Mouse (Mus musculus): ENCODE measurements at regions not wholly inside any gene's neighbourhood (a gene's known extent, or its start where the extent isn't known, plus 50 kb on each side); places are given as distances from the start of the nearest gene placed in this dataset.

DNA sequence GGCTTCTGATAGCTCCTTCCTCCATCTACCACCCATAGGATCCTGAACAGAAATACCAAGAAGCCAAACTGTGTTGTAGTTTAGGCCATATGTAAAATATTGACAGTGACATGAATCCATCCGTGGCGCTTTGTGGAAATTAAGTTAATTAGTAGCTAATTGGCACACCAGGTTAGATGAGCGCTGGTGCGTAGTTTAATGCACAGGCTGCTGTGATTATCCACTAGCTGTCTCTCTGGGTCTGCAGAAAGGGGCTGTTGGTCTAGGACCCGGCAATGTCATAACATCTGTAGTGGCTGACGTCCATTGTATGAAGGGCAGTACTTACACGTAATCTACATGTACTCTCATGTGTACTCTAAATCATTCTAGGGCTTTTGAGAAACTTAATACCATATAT is 134.7 kb downstream of the Ifng start:
- no peak for TF ChIP-seq ZNF384 (IDR thresholded peaks at IDR 0.05; ENCODE audit: low read depth, low read length)
- TF ChIP-seq HCFC1 (IDR thresholded peaks at IDR 0.05; ENCODE audit: borderline replicate concordance, insufficient read depth, low read length), result no peak
- TF ChIP-seq ZC3H11A (IDR thresholded peaks at IDR 0.05; ENCODE audit: borderline replicate concordance, low read depth, low read length), result no peak

Measured in ES-E14 (cell line).